Mouse (Mus musculus) regulatory T cell (primary cell): ENCODE results near the gene Nudt19.

Source experiments
- in situ Hi-C: fragments of 300-600 bp; cut with MboI, MseI; formaldehyde crosslinking; loops from one replicate; pipeline ENCODE4 v1.15.1; 2025; ENCODE audit warnings: high pct_unique_total_duplicates

The Nudt19 gene

GRCm38 (mm10) chr7:35565965-35566364 is 9.9 kb upstream of the Nudt19 start:
- in situ Hi-C loops = loop anchor here (25.0 kb wide), 1 partner anchor 1179 kb away; the partner anchor contains the start of gene Lsm14a

- in situ Hi-C loops = loop anchor here (25.0 kb wide), 1 partner anchor 1178 kb away; the partner anchor contains the start of gene Lsm14a
Observed at GRCm38 (mm10) chr7:35564872-35565271, 8.8 kb upstream of the Nudt19 start.

- in situ Hi-C loops = loop anchor here (25.0 kb wide), 1 partner anchor 1177 kb away; the partner anchor contains the start of gene Lsm14a
Observed at GRCm38 (mm10) chr7:35564067-35564865, 8.2 kb upstream of the Nudt19 start.

GRCm38 (mm10) chr7:35563071-35563470 is 7.0 kb upstream of the Nudt19 start:
- in situ Hi-C loops = loop anchor here (25.0 kb wide), 1 partner anchor 1176 kb away; the partner anchor contains the start of gene Lsm14a

GRCm38 (mm10) chr7:35559838-35560237 is 3.7 kb upstream of the Nudt19 start:
- in situ Hi-C loops = loop anchor here (25.0 kb wide), 1 partner anchor 1173 kb away; the partner anchor contains the start of gene Lsm14a

GRCm38 (mm10) chr7:35558681-35559080 is 2.6 kb upstream of the Nudt19 start:
- in situ Hi-C loops = loop anchor here (25.0 kb wide), 1 partner anchor 1171 kb away; the partner anchor contains the start of gene Lsm14a

- in situ Hi-C loops = loop anchor here (25.0 kb wide), 1 partner anchor 1170 kb away; the partner anchor contains the start of gene Lsm14a
Observed at GRCm38 (mm10) chr7:35557577-35557976, 1.5 kb upstream of the Nudt19 start.

GRCm38 (mm10) chr7:35556905-35557304 is 801 bp upstream of the Nudt19 start:
- in situ Hi-C loops = loop anchor here (25.0 kb wide), 1 partner anchor 1170 kb away; the partner anchor contains the start of gene Lsm14a

GRCm38 (mm10) chr7:35555224-35556204 is 590 bp downstream of the Nudt19 start:
- in situ Hi-C loops = loop anchor here (25.0 kb wide), 1 partner anchor 1168 kb away; the partner anchor contains the start of gene Lsm14a

- in situ Hi-C loops = loop anchor here (25.0 kb wide), 1 partner anchor 1167 kb away; the partner anchor contains the start of gene Lsm14a
Observed at GRCm38 (mm10) chr7:35554605-35555175, 1.4 kb downstream of the Nudt19 start.

- in situ Hi-C loops = loop anchor here (25.0 kb wide), 1 partner anchor 1167 kb away; the partner anchor contains the start of gene Lsm14a
Observed at GRCm38 (mm10) chr7:35553751-35554604, 2.1 kb downstream of the Nudt19 start.

- in situ Hi-C loops = no loop called here
Observed at GRCm38 (mm10) chr7:35545881-35546280, 10.2 kb downstream of the Nudt19 start.

GRCm38 (mm10) chr7:35537562-35537961 is 18.5 kb downstream of the Nudt19 start, which contains the start of gene Tdrd12:
Tdrd12 (minus strand) TSS chr7:35537745.
- in situ Hi-C loops = no loop called here

- in situ Hi-C loops = no loop called here
Observed at GRCm38 (mm10) chr7:35535750-35536512, 20.2 kb downstream of the Nudt19 start.

- in situ Hi-C loops = loop anchor here (5.0 kb wide), 1 partner anchor 83 kb away; the partner anchor contains the start of gene Slc7a9
Observed at GRCm38 (mm10) chr7:35530544-35530943, 25.6 kb downstream of the Nudt19 start.

- in situ Hi-C loops = loop anchor here (5.0 kb wide), 1 partner anchor 83 kb away; the partner anchor contains the start of gene Slc7a9
Observed at GRCm38 (mm10) chr7:35530026-35530425, 26.1 kb downstream of the Nudt19 start.

- in situ Hi-C loops = no loop called here
Observed at GRCm38 (mm10) chr7:35526795-35527194, 29.3 kb downstream of the Nudt19 start.

GRCm38 (mm10) chr7:35501995-35502394 is 54.1 kb downstream of the Nudt19 start:
- in situ Hi-C loops = no loop called here

GRCm38 (mm10) chr7:35497516-35497915 is 58.6 kb downstream of the Nudt19 start:
- in situ Hi-C loops = no loop called here
